Mouse (Mus musculus) embryonic stem cell, embryonic (primary cell): ENCODE measurements around the gene Gm8251.
"Not testable (repeated sequence)": the region's sequence is repeated elsewhere in the genome, so short reads cannot be mapped to it uniquely, and the experiment has no call there.

ENCODE experiments used
- CTCF ChIA-PET, 4 experiments: fragments of 300-600 bp in 2 of 4; fragments of 350-600 bp in 2 of 4; sonication (Branson Sonifier 250); formaldehyde crosslinking; loops; one replicate each; lab custom pipeline; 2022; ENCODE audit warnings: inconsistent platforms in 2 of 4; lab: Charles Lee
- POLR2A ChIA-PET, 4 experiments: fragments of 300-600 bp in 2 of 4; fragments of 350-600 bp in 2 of 4; sonication (Branson Sonifier 250); formaldehyde crosslinking; loops; one replicate each; lab custom pipeline; 2022; ENCODE audit warnings: antibody characterized with exemption in 4 of 4, inconsistent platforms in 1 of 4; lab: Charles Lee

Gene Gm8251

GRCm38 (mm10) chr1:44061836-44062235 lies at the start of gene Gm8251:
Gene Gm8251 (minus strand): TSS chr1:44061936.
- ChIA-PET POLR2A (no interaction called here), CTCF (no interaction called here)

GRCm38 (mm10) chr1:44102939-44103338 lies 41.2 kb upstream of the Gm8251 start:
- POLR2A ChIA-PET = interaction anchor here (0.6 to 3.1 kb wide), 39 partner anchors 8 to 348 kb away, joined by 3 to 52 read pairs (median 5); partner anchors contain the start of genes Bivm (in 3 of the 4), Kdelc1 (in 3 of the 4), Tpp2 (in 2 of the 4) and Ercc5 (in 1 of the 4)

GRCm38 (mm10) chr1:44102259-44102717 lies 40.6 kb upstream of the Gm8251 start, which contains the start of gene Tex30:
Gene Tex30 (minus strand): TSS chr1:44102441.
- ChIA-PET POLR2A (interaction anchor here (0.6 to 3.1 kb wide), 63 partner anchors 9 to 347 kb away, joined by 3 to 52 read pairs (median 5); partner anchors contain the start of genes Bivm (in 3 of the 4), Kdelc1 (in 3 of the 4), Tpp2 (in 2 of the 4) and Ercc5 (in 1 of the 4)), CTCF (interaction anchor here (0.5 to 1.2 kb wide), 8 partner anchors 10 to 345 kb away, joined by 3 to 11 read pairs (median 3); partner anchors contain the start of genes Bivm (in 3 of the 4) and Kdelc1 (in 2 of the 4))

More at GRCm38 (mm10) chr1:44102939-44103338, 41.2 kb upstream of the Gm8251 start:
- CTCF ChIA-PET = interaction anchor here (0.5 to 1.2 kb wide), 6 partner anchors 16 to 345 kb away, joined by 3 to 4 read pairs (median 3); partner anchors contain the start of genes Bivm (in 2 of the 4) and Kdelc1 (in 1 of the 4)

- ChIA-PET CTCF (interaction anchor here (0.7 to 1.2 kb wide), 8 partner anchors 9 to 1431 kb away, joined by 3 to 13 read pairs (median 4); partner anchors contain the start of genes Bivm (in 3 of the 4) and Kdelc1 (in 2 of the 4)), POLR2A (interaction anchor here (0.5 to 3.1 kb wide), 68 partner anchors 9 to 1331 kb away, joined by 3 to 52 read pairs (median 5); partner anchors contain the start of genes Bivm (in 3 of the 4), Kdelc1 (in 3 of the 4), Tpp2 (in 2 of the 4) and AI597479 (in 1 of the 4))
Observed at GRCm38 (mm10) chr1:44101448-44102225, 39.9 kb upstream of the Gm8251 start.

GRCm38 (mm10) chr1:44064625-44065024 lies 2.9 kb upstream of the Gm8251 start:
- ChIA-PET POLR2A (no interaction called here), CTCF (interaction anchor here in 3 of 4 experiments (0.7 to 1.4 kb wide), 6 partner anchors 162 to 1007 kb away, joined by 3 to 6 read pairs (median 4); no protein-coding TSS in a partner anchor)

GRCm38 (mm10) chr1:44063439-44063838 lies 1.7 kb upstream of the Gm8251 start:
- CTCF ChIA-PET = interaction anchor here (0.9 to 1.4 kb wide), 6 partner anchors 39 to 303 kb away, joined by 3 to 6 read pairs (median 4); no protein-coding TSS in a partner anchor
- POLR2A ChIA-PET = no interaction called here

- POLR2A ChIA-PET = no interaction called here
- CTCF ChIA-PET = no interaction called here
Observed at GRCm38 (mm10) chr1:44057805-44058204, 3.9 kb downstream of the Gm8251 start.

- POLR2A ChIA-PET = interaction anchor here in 1 of 4 experiments (0.6 kb wide), 1 partner anchor 486 kb away, joined by 3 read pairs; no protein-coding TSS in a partner anchor
- CTCF ChIA-PET = no interaction called here
Observed at GRCm38 (mm10) chr1:44046556-44046955, 15.2 kb downstream of the Gm8251 start.

- CTCF ChIA-PET = not testable (repeated sequence)
- POLR2A ChIA-PET = interaction anchor here in 1 of 4 experiments (1.0 kb wide), 1 partner anchor 14 kb away, joined by 3 read pairs; no protein-coding TSS in a partner anchor
Observed at GRCm38 (mm10) chr1:44045689-44046088, 16.0 kb downstream of the Gm8251 start.

GRCm38 (mm10) chr1:44042555-44042915 lies 19.2 kb downstream of the Gm8251 start:
- ChIA-PET CTCF (interaction anchor here in 3 of 4 experiments (0.7 to 2.7 kb wide), 9 partner anchors 14 to 431 kb away, joined by 3 to 19 read pairs (median 3); no protein-coding TSS in a partner anchor), POLR2A (interaction anchor here in 3 of 4 experiments (0.8 to 1.5 kb wide), 4 partner anchors 16 to 140 kb away, joined by 3 to 5 read pairs (median 4); partner anchors contain the start of genes Tex30 (in 1 of the 3) and Tpp2 (in 1 of the 3))

- ChIA-PET CTCF (interaction anchor here in 3 of 4 experiments (0.7 to 2.7 kb wide), 9 partner anchors 13 to 431 kb away, joined by 3 to 19 read pairs (median 3); no protein-coding TSS in a partner anchor), POLR2A (interaction anchor here in 3 of 4 experiments (0.5 to 1.5 kb wide), 5 partner anchors 15 to 139 kb away, joined by 3 to 5 read pairs (median 3); partner anchors contain the start of genes Tex30 (in 1 of the 3) and Tpp2 (in 1 of the 3))
Observed at GRCm38 (mm10) chr1:44041797-44042554, 19.8 kb downstream of the Gm8251 start.

- ChIA-PET CTCF (no interaction called here), POLR2A (no interaction called here)
Observed at GRCm38 (mm10) chr1:44032948-44033347, 28.8 kb downstream of the Gm8251 start.

GRCm38 (mm10) chr1:44032213-44032612 lies 29.5 kb downstream of the Gm8251 start:
- ChIA-PET CTCF (no interaction called here), POLR2A (interaction anchor here in 1 of 4 experiments (0.9 kb wide), 1 partner anchor 12 kb away, joined by 3 read pairs; the partner anchor contains the start of gene Mettl21c)

GRCm38 (mm10) chr1:44027651-44028050 lies 34.1 kb downstream of the Gm8251 start:
- CTCF ChIA-PET = no interaction called here
- POLR2A ChIA-PET = interaction anchor here in 3 of 4 experiments (0.6 to 2.5 kb wide), 8 partner anchors 10 to 96 kb away, joined by 3 to 8 read pairs (median 4); partner anchors contain the start of genes Tpp2 (in 2 of the 3) and Tex30 (in 1 of the 3)

GRCm38 (mm10) chr1:44022656-44023055 lies 39.1 kb downstream of the Gm8251 start:
- POLR2A ChIA-PET = no interaction called here

GRCm38 (mm10) chr1:44019934-44020333 lies 41.8 kb downstream of the Gm8251 start, which contains the start of gene Mettl21c:
Gene Mettl21c (minus strand): TSS chr1:44020034.
- ChIA-PET CTCF (no interaction called here), POLR2A (interaction anchor here in 1 of 4 experiments (1.1 to 1.4 kb wide), 3 partner anchors 10 to 17 kb away, joined by 3 read pairs; no protein-coding TSS in a partner anchor)

More at GRCm38 (mm10) chr1:44022656-44023055, 39.1 kb downstream of the Gm8251 start:
- CTCF ChIA-PET = no interaction called here

GRCm38 (mm10) chr1:44015556-44015955 lies 46.2 kb downstream of the Gm8251 start:
- CTCF ChIA-PET = interaction anchor here in 1 of 4 experiments (0.5 kb wide), 1 partner anchor 710 kb away, joined by 4 read pairs; no protein-coding TSS in a partner anchor
- POLR2A ChIA-PET = interaction anchor here in 1 of 4 experiments (0.6 to 2.6 kb wide), 3 partner anchors 12 to 78 kb away, joined by 3 to 8 read pairs (median 4); no protein-coding TSS in a partner anchor
